Mouse (Mus musculus): ENCODE results near the gene Snupn. TPM values are rescaled to one million over a fixed set of nuclear protein-coding genes. Genes with fewer than 3 reads are reported as not detected.
A peak's percentile ranks its signal among the peaks of the same experiment; 100 is the strongest.
"Not testable (repeated sequence)": the region's sequence is repeated elsewhere in the genome, so short reads cannot be mapped to it uniquely, and the experiment has no call there.

The Snupn gene
- polyA plus RNA-seq, 1 experiment from 2014 or later, result 29.8 TPM

DNA sequence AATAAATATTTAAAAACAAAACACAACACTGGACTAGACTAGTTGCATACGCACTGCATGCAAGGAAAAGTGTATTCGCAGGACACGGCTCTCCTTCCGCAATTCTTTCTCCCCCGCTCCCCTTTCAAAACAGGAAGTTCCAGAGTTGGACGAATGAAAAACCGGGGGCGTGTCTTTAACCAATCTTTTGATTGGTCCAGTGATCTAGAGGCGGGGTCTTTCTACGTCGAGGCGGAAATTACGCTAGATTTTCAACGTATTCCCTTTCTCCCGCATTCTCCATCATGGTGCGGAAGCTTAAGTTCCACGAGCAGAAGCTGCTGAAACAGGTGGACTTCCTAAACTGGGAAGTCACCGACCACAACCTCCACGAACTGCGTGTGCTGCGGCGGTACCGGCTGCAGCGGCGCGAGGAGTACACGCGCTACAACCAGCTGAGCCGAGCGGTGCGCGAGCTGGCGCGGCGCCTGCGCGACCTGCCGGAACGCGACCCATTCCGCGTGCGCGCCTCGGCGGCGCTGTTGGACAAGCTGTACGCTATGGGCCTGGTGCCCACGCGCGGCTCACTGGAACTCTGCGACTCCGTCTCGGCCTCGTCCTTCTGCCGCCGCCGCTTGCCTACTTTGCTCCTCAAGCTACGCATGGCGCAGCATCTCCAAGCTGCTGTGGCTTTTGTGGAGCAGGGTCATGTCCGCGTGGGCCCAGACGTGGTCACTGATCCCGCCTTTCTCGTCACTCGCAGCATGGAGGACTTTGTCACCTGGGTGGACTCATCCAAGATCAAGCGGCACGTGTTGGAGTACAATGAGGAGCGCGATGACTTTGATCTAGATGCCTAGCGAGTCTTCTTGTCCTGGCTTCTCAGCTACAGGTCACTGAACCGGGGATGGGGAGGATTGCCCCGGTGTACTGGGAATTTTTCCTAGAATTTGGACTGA is 13.2 kb upstream of the Snupn start, which contains the start of gene Imp3:
TSS of gene Imp3 (plus strand) at position 253 of the 938 bp plus-strand sequence.
- under 1% methylated on average over 73 of the region's 73 CpGs for WGBS
- Histone ChIP-seq H3K27me3 (replicated peaks) (no peaks in the 10 kb centered on the region), H3K4me1 (peaks cover 23% of the 10 kb centered on the region), H3K4me3 (peak within 1 kb of the TSS; percentile 97), H3K9ac (peak within 1 kb of the TSS; percentile 87), H3K9me3 (no peaks in the 10 kb centered on the region), H3K4me2 (peak within 1 kb of the TSS; percentile 90), H3K27ac (peak within 1 kb of the TSS; percentile 95), H3K36me3 (replicated peaks) (no peaks in the 10 kb centered on the region)
- ATAC-seq (replicated peaks), result peak; percentile 96

DNA sequence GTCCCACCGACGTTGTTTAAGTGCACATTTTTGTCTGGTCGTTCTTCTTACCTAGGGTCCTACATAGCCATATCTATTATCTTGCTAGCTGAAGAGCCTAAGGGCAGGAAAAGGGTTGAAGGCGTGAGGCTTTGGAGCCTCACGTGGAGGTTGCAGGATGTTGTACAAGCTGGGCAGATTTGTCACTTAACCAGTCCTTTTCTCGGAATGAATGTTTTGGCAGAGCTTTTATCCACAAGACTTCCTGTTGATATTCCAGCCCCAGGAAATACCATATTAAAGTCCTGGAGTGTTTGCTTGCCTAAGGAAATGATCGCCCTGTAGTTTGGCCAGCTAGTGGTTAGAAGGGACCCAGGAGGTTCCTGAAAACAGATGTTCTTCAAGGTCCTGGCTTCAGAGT is 12.3 kb upstream of the Snupn start:
- H3K4me1 ChIP-seq, result peaks cover 23% of the 10 kb centered on the region
- H3K27ac ChIP-seq, result no peak overlapping the region
- peak overlapping the region; percentile 90 for H3K4me2 ChIP-seq
- peak overlapping the region; percentile 97 for H3K4me3 ChIP-seq
- WGBS, result 7% methylated on average over 7 of the region's 7 CpGs
- ATAC-seq (replicated peaks), result no peak
- H3K9ac ChIP-seq, result peak overlapping the region; percentile 87
- no peaks in the 10 kb centered on the region for H3K27me3 ChIP-seq (replicated peaks)
- no peaks in the 10 kb centered on the region for H3K9me3 ChIP-seq
- H3K36me3 ChIP-seq (replicated peaks), result no peaks in the 10 kb centered on the region

DNA sequence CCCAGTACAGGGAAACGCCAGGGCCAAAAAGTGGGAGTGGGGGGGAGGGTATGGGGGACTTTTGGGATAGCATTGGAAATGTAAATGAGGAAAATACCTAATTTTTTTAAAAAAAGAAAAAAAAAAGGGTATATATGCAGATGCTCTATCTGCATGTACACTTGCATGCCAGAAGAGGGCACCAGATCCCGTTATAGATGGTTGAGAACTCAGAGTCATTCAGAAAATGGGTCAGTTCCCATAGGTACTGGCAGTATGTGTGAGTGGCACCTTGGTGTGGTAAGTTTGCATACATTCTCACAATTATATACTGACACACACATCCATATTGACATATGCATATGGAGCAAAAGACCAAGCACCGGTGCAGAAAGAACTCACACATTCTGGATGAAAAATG is 3.2 kb upstream of the Snupn start:
- not testable (repeated sequence) for H3K4me3 ChIP-seq; H3K36me3 ChIP-seq (replicated peaks); H3K9me3 ChIP-seq; H3K9ac ChIP-seq; H3K4me2 ChIP-seq; H3K27me3 ChIP-seq (replicated peaks); H3K27ac ChIP-seq; ATAC-seq (replicated peaks)
- peaks cover 13% of the 10 kb centered on the region for H3K4me1 ChIP-seq
- WGBS, result 32% methylated on average over 3 of the region's 3 CpGs

DNA sequence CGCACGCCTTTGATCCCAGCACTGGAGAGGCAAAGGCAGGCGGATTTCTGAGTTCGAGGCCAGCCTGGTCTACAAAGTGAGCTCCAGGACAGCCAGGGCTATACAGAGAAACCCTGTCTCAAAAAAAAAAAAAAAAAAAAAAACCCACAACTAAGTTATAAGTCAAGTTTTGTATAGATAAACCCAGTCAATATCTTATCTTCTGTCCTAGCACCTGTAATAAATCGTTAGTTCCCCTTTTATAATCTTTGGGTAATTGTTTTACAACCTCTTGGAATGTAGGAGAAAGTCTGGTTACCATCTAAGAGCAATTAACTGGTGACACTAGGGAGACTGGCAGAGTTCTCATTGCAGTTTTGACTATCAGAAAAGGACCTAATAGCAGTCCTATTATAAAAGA is 2.0 kb upstream of the Snupn start:
- ATAC-seq (replicated peaks), result not testable (repeated sequence)
- 99% methylated on average over 5 of the region's 5 CpGs for WGBS
- peaks cover 13% of the 10 kb centered on the region for H3K4me1 ChIP-seq

DNA sequence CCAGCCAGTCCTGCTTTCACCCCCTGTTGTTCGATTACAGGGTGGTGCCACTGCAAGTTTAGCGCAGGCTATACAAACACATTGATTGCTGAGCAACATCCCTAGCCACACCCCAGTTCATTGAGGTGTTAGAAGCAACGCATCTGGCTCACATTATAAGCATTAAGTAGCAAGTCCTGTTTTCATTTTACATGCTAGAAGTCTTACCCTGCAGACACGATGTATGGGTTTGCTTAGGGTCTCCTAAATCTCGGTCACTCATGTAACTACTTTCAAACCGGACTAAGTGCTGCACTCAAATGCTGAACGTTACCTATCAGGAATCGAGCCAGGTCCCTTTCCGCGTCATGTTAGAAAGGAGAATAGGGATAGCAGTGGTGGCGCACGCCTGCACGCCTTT is 911 bp upstream of the Snupn start:
- Histone ChIP-seq H3K4me2 (peak overlapping the region; percentile 87), H3K36me3 (replicated peaks) (no peaks in the 10 kb centered on the region), H3K4me1 (peaks cover 13% of the 10 kb centered on the region), H3K4me3 (peak overlapping the region; percentile 66), H3K9me3 (no peaks in the 10 kb centered on the region), H3K27ac (no peak overlapping the region), H3K27me3 (replicated peaks) (no peaks in the 10 kb centered on the region), H3K9ac (peak overlapping the region; percentile 26)
- 37% methylated on average over 13 of the region's 13 CpGs for WGBS
- ATAC-seq (replicated peaks), result no peak

More for the DNA sequence above, 2.0 kb upstream of the Snupn start:
- not testable (repeated sequence) for H3K4me3 ChIP-seq; H3K27ac ChIP-seq; H3K36me3 ChIP-seq (replicated peaks); H3K9ac ChIP-seq; H3K27me3 ChIP-seq (replicated peaks); H3K4me2 ChIP-seq; H3K9me3 ChIP-seq

DNA sequence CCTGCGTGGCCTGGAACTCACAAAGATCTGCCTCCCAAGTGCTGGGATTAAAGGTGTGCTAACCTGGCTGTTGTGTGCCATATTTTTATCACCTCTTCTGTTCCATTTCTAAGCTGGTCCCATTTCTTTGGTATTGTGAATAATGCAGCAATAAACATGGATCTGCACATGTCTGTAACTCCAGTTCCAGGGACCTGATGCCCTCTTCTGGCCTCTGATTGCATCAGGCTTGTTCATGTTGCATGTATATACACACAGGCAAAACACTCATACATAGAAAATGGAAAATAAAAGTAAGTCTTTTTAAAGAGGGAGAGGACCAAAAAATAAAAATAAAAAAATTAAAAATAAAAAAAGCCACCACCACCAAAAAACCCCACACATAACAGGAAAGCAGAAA is 2.9 kb downstream of the Snupn start:
- Histone ChIP-seq H3K4me1 (peaks cover 13% of the 10 kb centered on the region), H3K27ac (no peak overlapping the region), H3K4me3 (no peak overlapping the region), H3K27me3 (replicated peaks) (no peaks in the 10 kb centered on the region), H3K4me2 (no peak overlapping the region), H3K36me3 (replicated peaks) (no peaks in the 10 kb centered on the region), H3K9ac (no peak overlapping the region), H3K9me3 (no peaks in the 10 kb centered on the region)
- WGBS, result 95% methylated on average over 1 of the region's 1 CpGs
- no peak for ATAC-seq (replicated peaks)

DNA sequence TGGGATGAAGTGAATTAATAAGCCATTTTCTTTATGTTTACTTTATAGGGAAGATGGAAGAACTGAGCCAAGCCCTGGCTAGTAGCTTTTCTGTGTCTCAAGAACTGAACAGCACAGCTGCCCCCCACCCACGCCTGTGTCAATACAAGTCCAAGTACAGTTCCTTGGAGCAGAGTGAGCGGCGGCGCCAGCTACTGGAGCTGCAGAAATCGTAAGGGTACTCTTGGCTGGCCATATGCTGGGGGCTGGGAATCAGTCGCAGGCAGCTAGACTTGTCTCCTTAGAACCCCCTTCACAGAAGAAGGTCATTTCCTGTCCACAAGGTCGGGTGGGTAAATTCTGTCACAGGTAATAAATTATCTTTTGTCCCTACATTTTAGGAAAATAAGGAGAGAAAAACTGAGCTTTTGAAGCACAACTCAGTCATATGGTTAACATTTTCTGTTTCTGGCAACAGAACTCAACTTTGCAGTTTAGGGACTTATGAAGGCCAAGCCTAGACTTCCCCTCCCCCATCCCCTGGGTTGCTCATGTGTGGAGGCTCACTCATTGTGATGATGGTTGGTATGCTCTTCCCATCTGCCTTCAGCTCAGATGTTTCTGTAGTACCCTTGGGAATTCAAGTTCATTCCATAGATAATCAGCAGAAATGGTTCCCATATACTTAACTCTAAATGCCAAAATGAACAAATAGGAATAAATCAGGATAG is 6.4 kb downstream of the Snupn start:
- Histone ChIP-seq H3K4me3 (no peak overlapping the region), H3K36me3 (replicated peaks) (no peaks in the 10 kb centered on the region; the same call in 1 of the 2 replicates), H3K9ac (no peak overlapping the region), H3K27me3 (replicated peaks) (no peaks in the 10 kb centered on the region), H3K27ac (no peak overlapping the region), H3K9me3 (no peaks in the 10 kb centered on the region), H3K4me2 (no peak overlapping the region), H3K4me1 (no peaks in the 10 kb centered on the region)
- no peak for ATAC-seq (replicated peaks)
- WGBS, result 89% methylated on average over 7 of the region's 7 CpGs

DNA sequence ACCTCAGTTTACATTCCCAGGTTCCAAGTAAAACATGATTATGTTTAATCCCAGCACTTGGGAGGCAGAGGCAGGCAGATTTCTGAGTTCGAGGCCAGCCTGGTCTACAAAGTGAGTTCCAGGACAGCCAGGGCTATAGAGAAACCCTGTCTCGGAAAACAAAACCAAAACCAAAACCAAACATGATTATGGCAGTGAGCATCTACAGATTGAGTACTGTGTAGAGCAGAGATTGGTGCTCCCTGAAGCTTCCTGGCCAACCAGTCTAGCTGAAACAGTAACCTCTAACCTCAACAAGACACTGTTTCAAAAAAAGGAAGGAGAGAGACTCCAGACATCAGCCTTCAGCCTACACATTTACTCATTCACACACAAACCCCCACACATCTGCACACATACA is 8.0 kb downstream of the Snupn start:
- Histone ChIP-seq H3K4me3 (no peak overlapping the region), H3K36me3 (replicated peaks) (peaks cover 1% of the 10 kb centered on the region; the same call in 1 of the 2 replicates), H3K27ac (no peak overlapping the region), H3K4me2 (no peak overlapping the region), H3K4me1 (no peaks in the 10 kb centered on the region), H3K27me3 (replicated peaks) (no peaks in the 10 kb centered on the region), H3K9me3 (no peaks in the 10 kb centered on the region), H3K9ac (no peak overlapping the region)
- 92% methylated on average over 2 of the region's 2 CpGs for WGBS
- no peak for ATAC-seq (replicated peaks)

DNA sequence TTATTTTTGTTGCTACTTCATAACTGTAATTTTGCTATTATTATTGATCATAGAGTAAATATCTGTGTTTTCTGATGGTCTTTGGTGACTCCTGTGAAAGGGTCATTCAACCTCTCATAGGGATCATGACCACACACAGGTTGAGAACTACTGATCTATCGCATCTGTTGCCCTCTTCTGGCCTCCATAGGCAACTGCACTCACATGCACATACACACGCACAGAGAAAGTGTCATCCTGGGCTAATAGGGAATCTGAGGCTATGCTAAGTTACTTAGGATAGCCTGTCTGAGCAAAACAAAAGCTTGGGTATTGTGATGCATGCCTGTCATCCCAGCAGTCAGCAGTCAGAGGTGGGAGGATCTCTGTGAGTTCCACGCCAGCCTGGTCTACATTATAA is 10.9 kb downstream of the Snupn start:
- Histone ChIP-seq H3K36me3 (replicated peaks) (peaks cover 5% of the 10 kb centered on the region; the same call in 1 of the 2 replicates), H3K27me3 (replicated peaks) (no peaks in the 10 kb centered on the region), H3K9me3 (no peaks in the 10 kb centered on the region), H3K4me2 (no peak overlapping the region), H3K4me1 (no peaks in the 10 kb centered on the region), H3K27ac (no peak overlapping the region), H3K9ac (no peak overlapping the region), H3K4me3 (no peak overlapping the region)
- 96% methylated on average over 3 of the region's 3 CpGs for WGBS
- ATAC-seq (replicated peaks), result no peak

DNA sequence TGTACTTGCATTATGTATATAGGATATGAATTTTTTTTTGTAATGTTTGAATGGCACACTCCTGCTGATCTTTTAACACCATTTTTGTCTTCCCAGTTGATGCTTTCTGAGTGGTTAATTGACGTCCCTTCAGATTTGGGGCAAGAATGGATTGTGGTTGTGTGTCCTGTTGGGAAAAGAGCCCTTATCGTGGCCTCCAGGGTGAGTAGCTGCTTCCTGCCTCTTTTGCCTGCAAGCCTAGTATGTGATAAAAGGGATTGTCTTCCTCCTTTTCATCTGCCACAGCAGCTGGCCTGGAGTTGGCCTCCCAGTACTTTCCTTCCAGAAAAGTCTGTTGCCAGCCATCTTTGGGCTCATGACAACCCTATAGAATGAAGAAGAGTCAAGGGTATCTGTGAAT is 19.5 kb downstream of the Snupn start:
- Histone ChIP-seq H3K4me2 (no peak overlapping the region), H3K27ac (no peak overlapping the region), H3K9me3 (no peaks in the 10 kb centered on the region), H3K27me3 (replicated peaks) (no peaks in the 10 kb centered on the region), H3K4me3 (no peak overlapping the region), H3K9ac (no peak overlapping the region), H3K4me1 (no peaks in the 10 kb centered on the region), H3K36me3 (replicated peaks) (peaks cover 8% of the 10 kb centered on the region; the same call in 1 of the 2 replicates)
- 89% methylated on average over 2 of the region's 2 CpGs for WGBS
- ATAC-seq (replicated peaks), result no peak

DNA sequence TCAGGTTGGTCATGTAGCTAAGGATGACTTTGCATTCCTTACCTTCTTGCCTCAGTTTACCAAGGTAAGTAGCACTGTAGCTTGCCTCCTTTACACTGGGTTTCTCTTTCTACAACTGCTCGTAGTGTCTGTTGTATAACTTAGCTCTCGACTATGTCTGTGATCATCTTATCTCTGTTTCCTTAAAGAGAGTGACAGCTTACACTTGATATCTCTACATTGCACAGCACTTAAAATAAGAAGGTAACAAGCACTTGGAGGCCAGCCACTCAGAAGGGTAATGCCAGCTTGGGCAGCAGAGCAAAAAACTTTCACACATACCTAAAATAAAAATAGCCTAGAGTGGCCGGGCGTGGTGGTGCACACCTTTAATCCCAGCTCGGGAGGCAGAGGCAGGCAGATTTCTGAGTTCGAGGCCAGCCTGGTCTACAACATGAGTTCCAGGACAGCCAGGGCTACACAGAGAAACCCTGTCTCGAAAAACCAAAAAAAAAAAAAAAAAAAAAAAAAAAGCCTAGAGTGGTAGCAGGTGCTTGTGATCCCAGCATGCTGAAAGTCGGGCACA is 23.4 kb downstream of the Snupn start:
- 90% methylated on average over 8 of the region's 8 CpGs for WGBS
- Histone ChIP-seq H3K27me3 (replicated peaks) (no peaks in the 10 kb centered on the region), H3K27ac (no peak overlapping the region), H3K9me3 (no peaks in the 10 kb centered on the region), H3K4me2 (no peak overlapping the region), H3K4me3 (no peak overlapping the region), H3K36me3 (replicated peaks) (peaks cover 8% of the 10 kb centered on the region; the same call in 1 of the 2 replicates), H3K9ac (no peak overlapping the region), H3K4me1 (no peaks in the 10 kb centered on the region)
- no peak for ATAC-seq (replicated peaks)

DNA sequence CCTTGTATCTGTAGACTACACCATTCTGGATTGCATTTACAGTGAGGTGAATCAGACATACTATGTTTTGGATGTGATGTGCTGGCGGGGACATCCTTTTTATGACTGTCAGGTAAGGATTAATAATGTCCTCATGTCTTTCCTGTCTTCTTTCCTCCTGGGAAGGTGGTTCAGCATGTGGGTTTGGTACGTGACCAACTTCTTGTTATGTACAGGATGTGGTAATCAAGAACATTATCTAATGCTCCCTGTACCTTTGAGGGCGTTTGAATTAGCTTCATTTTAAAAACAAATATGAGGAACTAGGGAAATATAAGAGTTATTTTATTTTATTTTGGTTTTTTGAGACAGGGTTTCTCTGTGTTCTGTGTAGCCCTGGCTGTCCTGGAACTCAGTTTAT is 24.5 kb downstream of the Snupn start:
- Histone ChIP-seq H3K4me3 (no peak overlapping the region), H3K9ac (no peak overlapping the region), H3K4me2 (no peak overlapping the region), H3K27ac (no peak overlapping the region), H3K27me3 (replicated peaks) (no peaks in the 10 kb centered on the region), H3K36me3 (replicated peaks) (peaks cover 11% of the 10 kb centered on the region; the same call in 1 of the 2 replicates), H3K9me3 (no peaks in the 10 kb centered on the region), H3K4me1 (no peaks in the 10 kb centered on the region)
- ATAC-seq (replicated peaks), result no peak
- 85% methylated on average over 3 of the region's 3 CpGs for WGBS

Data from midbrain, embryonic 15.5 days (tissue).